Mouse (Mus musculus): ENCODE results near the gene Majin.

Majin gene

DNA sequence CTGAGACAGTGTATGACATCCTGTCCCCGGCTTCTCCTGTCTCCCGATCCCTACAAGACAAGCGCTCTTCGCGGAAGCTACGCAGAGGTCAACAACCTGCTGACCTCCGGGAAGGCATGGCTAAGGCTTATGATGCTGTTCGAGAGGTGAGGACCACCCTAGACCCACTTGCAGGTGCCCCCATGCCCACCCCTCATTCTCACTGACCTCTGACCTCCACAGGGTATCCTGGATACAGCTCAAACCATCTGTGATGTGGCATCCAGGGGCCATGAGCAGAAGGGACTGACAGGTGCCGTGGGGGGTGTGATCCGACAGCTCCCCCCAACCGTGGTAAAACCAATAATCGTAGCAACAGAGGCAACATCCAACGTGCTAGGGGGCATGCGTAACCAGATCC, 77.2 kb downstream of the Majin start:
- no peak for ATAC-seq (ENCODE audit: insufficient number of reproducible peaks, low FRiP score, low TSS enrichment)

DNA sequence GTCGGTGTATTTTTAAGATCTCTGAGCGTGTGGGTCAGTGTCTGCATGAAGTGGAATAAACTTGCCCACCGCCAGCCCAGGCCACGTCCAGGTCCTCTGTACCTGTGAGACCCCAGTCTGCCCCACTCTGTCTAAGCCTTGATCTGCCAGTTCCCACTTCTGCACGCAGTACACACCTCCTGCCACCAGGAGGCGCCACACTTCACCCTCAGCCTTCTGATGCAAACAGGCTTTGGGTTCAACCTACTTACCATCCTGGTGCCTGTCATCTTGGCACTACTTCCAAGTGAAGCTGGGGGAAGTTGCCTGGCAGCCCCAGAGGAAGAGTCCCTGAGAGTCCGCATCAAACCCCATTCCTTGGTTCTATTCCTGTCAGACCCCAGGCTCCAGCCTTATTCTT, 78.0 kb downstream of the Majin start:
- ATAC-seq (ENCODE audit: insufficient number of reproducible peaks, low FRiP score, low TSS enrichment) = no peak

GRCm38 (mm10) chr19:6262839-6263433, 78.7 kb downstream of the Majin start:
- ATAC-seq (ENCODE audit: insufficient number of reproducible peaks, low FRiP score, low TSS enrichment) = no peak

DNA sequence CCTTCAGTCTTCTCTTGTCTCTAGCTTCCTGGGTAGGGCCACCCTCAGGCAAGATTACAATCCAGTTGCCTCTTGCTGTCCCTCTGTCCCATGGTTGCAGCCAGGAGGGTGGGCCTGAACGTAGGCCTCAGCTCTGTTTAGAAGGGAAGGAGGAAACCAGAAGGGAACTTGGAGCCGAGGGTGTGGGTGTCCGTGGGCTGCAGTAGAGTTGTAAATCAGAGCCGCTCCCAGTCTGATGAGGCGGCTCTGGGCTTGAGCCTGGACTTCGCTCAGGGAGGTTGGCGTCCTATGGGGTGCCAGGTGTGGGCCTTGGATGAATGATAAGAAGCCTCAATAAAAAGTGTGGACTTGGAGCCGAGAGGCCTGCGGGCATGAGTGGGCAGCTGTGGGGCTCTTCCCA, 80.0 kb downstream of the Majin start:
- ATAC-seq (ENCODE audit: insufficient number of reproducible peaks, low FRiP score, low TSS enrichment) = no peak

- no peak for ATAC-seq (ENCODE audit: insufficient number of reproducible peaks, low FRiP score, low TSS enrichment)
These were observed 80.8 kb downstream of the Majin start for GRCm38 (mm10) chr19:6264945-6265344.

GRCm38 (mm10) chr19:6265727-6266182, 81.6 kb downstream of the Majin start:
- no peak for ATAC-seq (ENCODE audit: insufficient number of reproducible peaks, low FRiP score, low TSS enrichment)

- peak; percentile 82 for ATAC-seq (ENCODE audit: insufficient number of reproducible peaks, low FRiP score, low TSS enrichment)
These were observed 83.3 kb downstream of the Majin start for GRCm38 (mm10) chr19:6267306-6268169.

DNA sequence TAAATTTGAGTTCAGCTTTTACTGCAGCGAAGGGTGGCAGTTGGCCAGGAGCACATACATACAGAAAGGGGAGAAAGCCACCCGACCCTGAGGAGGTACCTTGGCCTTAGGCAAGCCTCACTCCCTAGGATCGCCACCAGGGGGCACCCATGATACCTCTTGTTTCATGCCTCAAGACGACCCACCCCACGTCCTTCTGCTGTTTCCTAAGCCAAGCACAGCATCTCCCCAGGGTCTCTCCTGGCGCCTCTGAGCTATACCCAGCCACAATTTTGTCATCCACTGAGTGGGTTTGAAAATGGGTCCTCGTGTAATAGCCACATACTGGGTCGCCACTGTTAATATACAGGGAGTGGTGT, 84.0 kb downstream of the Majin start:
- peak; percentile 23; the same call in 1 of the 2 replicates for ATAC-seq (ENCODE audit: insufficient number of reproducible peaks, low FRiP score, low TSS enrichment)

DNA sequence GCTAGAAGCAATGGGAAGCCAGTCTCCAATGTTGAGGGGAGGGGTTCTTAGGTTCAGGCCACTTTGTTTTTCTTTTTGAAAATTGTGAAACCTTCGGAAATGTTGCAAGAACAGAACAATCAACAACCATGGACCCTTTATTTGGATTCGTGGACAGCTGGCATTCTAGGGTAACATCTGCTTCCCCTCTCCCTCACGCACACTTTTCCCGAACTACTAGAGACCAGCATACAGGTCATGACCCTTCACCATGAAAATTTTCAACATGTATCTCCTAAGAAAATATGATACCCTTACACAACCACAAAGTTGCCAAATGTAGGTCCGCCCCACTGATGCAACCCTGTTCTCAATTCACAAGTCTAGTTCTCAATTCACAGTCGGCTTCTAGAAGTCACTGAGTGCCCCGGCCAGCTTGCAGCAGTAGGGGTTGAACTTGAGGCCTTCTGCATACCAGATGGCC, 84.5 kb downstream of the Majin start:
- ATAC-seq (ENCODE audit: insufficient number of reproducible peaks, low FRiP score, low TSS enrichment) = no peak

- ATAC-seq (ENCODE audit: insufficient number of reproducible peaks, low FRiP score, low TSS enrichment) = no peak
These were observed 85.7 kb downstream of the Majin start for GRCm38 (mm10) chr19:6269798-6270475.

GRCm38 (mm10) chr19:6270661-6271060, 86.5 kb downstream of the Majin start:
- no peak for ATAC-seq (ENCODE audit: insufficient number of reproducible peaks, low FRiP score, low TSS enrichment)

- ATAC-seq (ENCODE audit: insufficient number of reproducible peaks, low FRiP score, low TSS enrichment) = no peak
These were observed 87.0 kb downstream of the Majin start for GRCm38 (mm10) chr19:6271206-6271605.

GRCm38 (mm10) chr19:6272053-6272452, 87.9 kb downstream of the Majin start:
- no peak for ATAC-seq (ENCODE audit: insufficient number of reproducible peaks, low FRiP score, low TSS enrichment)

- no peak for ATAC-seq (ENCODE audit: insufficient number of reproducible peaks, low FRiP score, low TSS enrichment)
These were observed 88.5 kb downstream of the Majin start for GRCm38 (mm10) chr19:6272738-6273137.

- no peak for ATAC-seq (ENCODE audit: insufficient number of reproducible peaks, low FRiP score, low TSS enrichment)
These were observed 89.4 kb downstream of the Majin start for GRCm38 (mm10) chr19:6273592-6273991.
